Mouse (Mus musculus) stomach, embryonic 14.5 days (tissue): ENCODE data around the gene Gm28048. TPM values are rescaled to one million over a fixed set of nuclear protein-coding genes. Genes with fewer than 3 reads are reported as not detected.

Experiments used
- ATAC-seq: fragments of 200-750 bp; cut with Nextera tagmentation; 2 replicates; pipeline ENCODE4 v1.8.0; 2017; ENCODE audit warnings: low read depth, moderate TSS enrichment; ENCODE audit not compliant: insufficient number of reproducible peaks, insufficient read depth, low FRiP score
- H3K27ac ChIP-seq: fragments of 300-500 bp; sonication (generic); 2 replicates; pipeline ENCODE4 v1.5.1; 2014; ENCODE audit warnings: mild to moderate bottlenecking, low read length, moderate library complexity, mixed read lengths
- H3K27me3 ChIP-seq: fragments of 300-500 bp; sonication (generic); 2 replicates; pipeline ENCODE4 v1.6.1; 2014; ENCODE audit warnings: low read length, control low read depth, mixed read lengths; ENCODE audit not compliant: control insufficient read depth, insufficient read depth
- H3K36me3 ChIP-seq: fragments of 300-500 bp; sonication (generic); 2 replicates; pipeline ENCODE4 v1.6.1; 2014; ENCODE audit warnings: mild to moderate bottlenecking, control low read depth, low read length, moderate library complexity, mixed read lengths; ENCODE audit not compliant: control insufficient read depth, insufficient read depth
- H3K4me1 ChIP-seq: fragments of 300-500 bp; sonication (generic); 2 replicates; pipeline ENCODE4 v1.6.1; 2014; ENCODE audit warnings: low read length, control low read depth, mixed read lengths; ENCODE audit not compliant: control insufficient read depth, insufficient read depth
- H3K4me2 ChIP-seq: fragments of 300-500 bp; sonication (generic); replicated peaks from 2 replicates; pipeline ENCODE4 v1.6.1; 2014; ENCODE audit warnings: low read depth, low read length, control low read depth
- H3K4me3 ChIP-seq: fragments of 300-500 bp; sonication (generic); 2 replicates; pipeline ENCODE4 v1.5.1; 2014; ENCODE audit warnings: low read depth, low read length, control low read depth
- H3K9ac ChIP-seq: fragments of 300-500 bp; sonication (generic); replicated peaks from 2 replicates; pipeline ENCODE4 v1.6.1; 2014; ENCODE audit warnings: low read depth, mild to moderate bottlenecking, control low read depth, low read length, moderate library complexity, mixed read lengths
- H3K9me3 ChIP-seq: fragments of 300-500 bp; sonication (generic); 2 replicates; pipeline ENCODE4 v1.6.1; 2016; ENCODE audit warnings: low read depth, low read length, control low read depth; ENCODE audit not compliant: control insufficient read depth
- WGBS: fragments of 180-500 bp; shearing (Covaris S2); extraction: QIAGEN DNeasy Blood & Tissue Kit; methylation state at CpG from one replicate; pipeline ENCODE4 v1.1.7; 2014; 5-methylcytosine and 5-hydroxymethylcytosine counted together
- polyA plus RNA-seq: library from polyadenylated mRNA; unstranded; fragments of >200 nt; fragmentation: Nextera tagmentation; extraction: Ambion mirVana; gene quantifications from 2 replicates; pipeline ENCODE4 v1.2.1, GENCODE M21; 2014

Gene Gm28048
- polyA plus RNA-seq, 1 experiment from 2014 or later, result 9.2 TPM

DNA sequence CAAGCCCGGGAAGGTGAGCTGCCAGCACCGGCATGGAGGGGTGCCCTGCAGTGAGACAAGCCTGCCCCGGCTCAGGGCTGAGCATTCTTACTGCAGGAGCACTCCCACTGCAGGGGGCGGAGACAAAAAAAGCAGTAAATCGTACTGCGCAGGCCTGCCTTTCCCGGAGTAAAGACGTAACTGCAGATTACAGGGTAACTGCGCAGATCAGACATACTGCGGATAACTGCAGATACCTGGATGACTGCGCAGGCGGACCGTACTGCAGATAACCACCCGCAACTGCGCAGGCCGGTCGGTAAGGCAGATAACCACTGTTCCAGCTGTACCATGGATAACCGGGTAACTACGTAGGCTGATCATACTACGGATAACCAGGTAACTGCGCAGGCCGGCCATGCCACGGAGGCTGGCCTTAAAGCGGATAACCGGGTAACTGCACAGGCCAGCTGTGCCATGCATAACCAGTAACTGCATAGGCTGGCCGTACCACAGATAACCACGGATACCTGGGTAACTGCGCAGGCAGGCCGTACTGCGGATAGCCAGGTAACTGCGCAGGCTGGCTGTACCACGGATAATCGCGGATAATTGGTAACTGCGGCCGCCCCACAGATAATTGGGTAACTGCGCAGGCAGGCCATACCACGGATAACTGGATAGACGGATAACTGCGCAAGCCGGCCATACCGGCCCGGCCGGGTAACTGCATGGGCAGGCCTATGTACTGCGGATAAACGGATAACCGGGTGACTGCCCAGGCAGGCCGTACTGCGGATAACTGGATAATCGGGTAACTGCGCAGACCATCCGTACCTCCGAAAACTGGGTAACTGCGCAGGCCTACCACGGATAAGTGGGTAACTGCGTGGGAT is 9.8 kb downstream of the Gm28048 start, which contains the start of gene Zrsr1:
Gene Zrsr1 (plus strand): TSS at position 171 of the 875 bp plus-strand sequence.
- Histone ChIP-seq H3K27ac (no peak within 1 kb of the TSS; the same call in 1 of the 2 replicates), H3K9me3 (peaks cover 22% of the 10 kb centered on the region), H3K36me3 (peaks cover 5% of the 10 kb centered on the region; the same call in 1 of the 2 replicates), H3K4me2 (peak within 1 kb of the TSS; percentile 72), H3K27me3 (no peaks in the 10 kb centered on the region), H3K9ac (peak within 1 kb of the TSS; percentile 38), H3K4me1 (peaks cover 3% of the 10 kb centered on the region; the same call in 1 of the 2 replicates), H3K4me3 (peak within 1 kb of the TSS; percentile 52)
- 45% methylated on average over 56 of the region's 56 CpGs for WGBS
- ATAC-seq, result peak; percentile 86

DNA sequence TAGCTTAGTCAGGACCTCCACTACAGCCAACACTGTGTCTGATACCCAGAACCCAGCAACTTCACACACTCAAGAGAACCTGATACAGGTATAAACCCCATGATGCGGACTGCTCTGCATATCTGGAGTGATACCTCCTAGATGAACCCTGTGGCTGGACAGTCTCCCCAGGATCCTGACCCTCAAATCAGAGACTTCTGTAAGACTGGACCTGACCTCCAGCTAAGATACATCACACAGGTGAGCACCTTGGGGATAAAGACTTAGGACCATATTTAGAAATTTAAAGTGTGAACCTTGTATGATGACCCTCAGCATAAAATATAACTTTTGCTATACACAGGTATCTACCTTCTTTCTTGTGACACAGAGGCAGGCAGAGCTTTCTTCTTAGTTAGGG is 11.3 kb downstream of the Gm28048 start:
- Histone ChIP-seq H3K9me3 (peaks cover 28% of the 10 kb centered on the region), H3K27me3 (no peaks in the 10 kb centered on the region), H3K36me3 (no peaks in the 10 kb centered on the region), H3K4me1 (no peaks in the 10 kb centered on the region), H3K4me2 (no peak overlapping the region), H3K9ac (no peak overlapping the region), H3K27ac (no peak overlapping the region), H3K4me3 (no peak overlapping the region)
- 93% methylated on average over 1 of the region's 1 CpGs for WGBS
- no peak for ATAC-seq

DNA sequence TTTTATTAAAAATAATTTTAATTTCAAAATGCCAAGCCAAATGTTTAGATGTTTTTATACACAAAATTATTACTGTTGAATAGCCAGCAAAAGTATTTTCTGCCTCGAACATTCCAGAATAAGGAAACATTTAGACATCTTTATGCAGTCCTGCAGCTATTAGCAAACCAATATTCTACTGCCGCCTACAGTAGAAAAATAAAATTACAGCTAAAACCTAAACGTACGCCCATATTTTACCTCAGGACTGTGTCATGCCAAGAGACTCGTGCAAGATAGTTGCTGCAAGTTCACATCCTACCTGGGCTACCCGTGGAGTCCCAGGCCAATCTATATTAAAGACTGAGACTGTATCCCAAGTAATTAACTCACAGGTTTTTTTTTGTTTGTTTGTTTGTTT is 12.4 kb downstream of the Gm28048 start:
- no peak overlapping the region for H3K27ac ChIP-seq
- no peaks in the 10 kb centered on the region for H3K27me3 ChIP-seq
- 71% methylated on average over 6 of the region's 6 CpGs for whole genome bisulfite sequencing
- peaks cover 28% of the 10 kb centered on the region for H3K9me3 ChIP-seq
- ATAC-seq, result no peak
- H3K4me2 ChIP-seq, result no peak overlapping the region
- H3K4me3 ChIP-seq, result no peak overlapping the region
- H3K9ac ChIP-seq, result no peak overlapping the region
- no peaks in the 10 kb centered on the region for H3K4me1 ChIP-seq
- H3K36me3 ChIP-seq, result no peaks in the 10 kb centered on the region

DNA sequence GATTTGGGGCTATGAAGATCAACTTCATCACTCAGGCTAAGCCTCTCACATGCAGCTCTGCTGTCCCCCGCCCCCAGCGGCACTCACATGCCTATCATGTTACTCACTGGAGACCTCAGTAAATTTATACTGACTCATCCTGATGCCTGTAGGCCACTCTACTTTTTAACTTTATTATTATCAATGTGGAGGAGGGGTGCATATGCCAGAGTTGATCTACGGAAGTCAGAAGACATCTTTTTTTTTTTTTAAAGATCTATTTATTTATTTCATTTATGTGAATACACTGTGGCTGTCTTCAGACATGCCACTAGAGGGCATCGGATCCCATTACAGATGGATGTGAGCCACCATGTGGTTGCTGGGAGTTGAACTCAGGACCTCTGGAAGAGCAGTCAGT is 16.4 kb downstream of the Gm28048 start:
- H3K4me3 ChIP-seq, result no peak overlapping the region
- no peak for ATAC-seq

DNA sequence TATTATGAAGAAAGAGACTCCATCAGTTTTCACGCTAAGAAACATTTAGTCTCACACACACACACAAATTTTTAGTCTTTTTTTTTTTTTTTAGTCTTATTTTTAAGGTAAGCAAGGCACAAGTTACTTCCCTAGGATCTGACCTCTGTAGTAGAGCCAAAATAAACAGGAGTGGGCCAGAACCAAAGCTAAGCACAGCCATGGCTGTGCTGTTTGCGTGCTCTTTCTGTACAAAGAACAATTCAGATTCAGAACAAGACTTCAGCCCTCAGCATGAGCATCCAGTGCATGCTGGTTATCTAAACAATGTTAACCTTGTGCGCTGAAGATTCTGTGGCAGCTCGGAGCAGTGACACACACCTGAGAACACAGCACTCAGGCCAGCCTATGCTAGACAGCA is 17.5 kb downstream of the Gm28048 start:
- H3K27ac ChIP-seq, result no peak overlapping the region
- no peaks in the 10 kb centered on the region for H3K4me1 ChIP-seq
- WGBS, result 73% methylated on average over 4 of the region's 4 CpGs
- no peak overlapping the region for H3K4me2 ChIP-seq
- H3K9me3 ChIP-seq, result peaks cover 7% of the 10 kb centered on the region; the same call in 1 of the 2 replicates
- ATAC-seq, result no peak
- no peak overlapping the region for H3K9ac ChIP-seq
- H3K27me3 ChIP-seq, result no peaks in the 10 kb centered on the region
- no peaks in the 10 kb centered on the region for H3K36me3 ChIP-seq
- no peak overlapping the region for H3K4me3 ChIP-seq

More for the DNA sequence above, 16.4 kb downstream of the Gm28048 start:
- Histone ChIP-seq H3K9ac (no peak overlapping the region), H3K4me2 (no peak overlapping the region), H3K9me3 (peaks cover 11% of the 10 kb centered on the region; the same call in 1 of the 2 replicates), H3K4me1 (no peaks in the 10 kb centered on the region), H3K27ac (no peak overlapping the region), H3K27me3 (no peaks in the 10 kb centered on the region), H3K36me3 (no peaks in the 10 kb centered on the region)
- 71% methylated on average over 4 of the region's 4 CpGs for WGBS

DNA sequence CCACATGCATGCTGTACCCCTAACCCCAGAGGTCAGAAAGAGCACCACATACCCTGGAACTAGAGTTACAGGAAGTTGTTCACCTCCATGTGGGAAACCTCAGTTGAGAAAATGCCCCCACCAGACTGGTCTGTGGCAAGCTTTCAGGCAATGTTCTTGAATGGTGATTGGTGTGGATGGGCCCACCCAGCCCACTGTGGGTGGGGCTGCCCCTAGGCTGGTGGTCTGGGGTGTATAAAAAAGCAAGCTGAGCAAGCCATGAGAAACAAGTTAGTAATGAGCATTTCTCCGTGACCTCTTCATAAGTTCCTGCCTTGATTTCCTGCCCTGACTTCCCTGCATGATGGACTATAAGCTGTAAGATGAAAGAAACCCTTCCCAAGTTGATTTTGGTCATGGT is 19.8 kb downstream of the Gm28048 start:
- H3K4me3 ChIP-seq, result no peak overlapping the region

DNA sequence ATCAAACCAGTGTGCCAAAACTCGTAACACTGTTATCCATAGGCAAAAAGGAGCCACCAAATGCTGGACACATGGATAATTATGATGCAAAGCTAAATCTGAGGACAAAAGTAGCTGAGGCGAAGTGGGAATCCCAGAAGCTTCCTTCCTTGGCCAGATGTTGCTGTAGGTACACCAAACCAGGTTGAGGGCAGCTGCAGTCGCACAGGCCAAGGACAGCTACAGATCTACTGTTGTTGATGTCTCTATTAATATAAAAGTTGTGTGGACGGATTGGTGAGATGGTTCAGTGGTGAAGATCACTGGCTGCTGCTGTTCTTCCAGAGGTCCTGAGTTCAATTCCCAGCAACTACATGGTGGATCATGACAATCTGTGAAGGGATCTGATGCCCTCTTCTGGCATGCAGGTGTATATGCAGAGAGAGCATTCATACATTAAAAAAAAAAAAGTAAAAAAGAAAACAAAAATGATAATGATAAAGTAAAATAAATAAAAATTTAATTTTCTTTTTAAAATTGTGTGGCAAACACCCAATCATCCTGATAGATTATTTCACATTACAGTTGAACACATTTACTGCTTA is 24.0 kb downstream of the Gm28048 start:
- peaks cover 7% of the 10 kb centered on the region; the same call in 1 of the 2 replicates for H3K36me3 ChIP-seq
- H3K27ac ChIP-seq, result no peak overlapping the region
- 89% methylated on average over 4 of the region's 4 CpGs for WGBS
- no peak overlapping the region for H3K4me3 ChIP-seq
- ATAC-seq, result no peak
- H3K4me1 ChIP-seq, result no peaks in the 10 kb centered on the region
- no peak overlapping the region for H3K9ac ChIP-seq
- H3K4me2 ChIP-seq, result no peak overlapping the region
- no peaks in the 10 kb centered on the region for H3K9me3 ChIP-seq
- H3K27me3 ChIP-seq, result no peaks in the 10 kb centered on the region

More for the DNA sequence above, 19.8 kb downstream of the Gm28048 start:
- Histone ChIP-seq H3K27ac (no peak overlapping the region), H3K4me1 (no peaks in the 10 kb centered on the region), H3K9me3 (peaks cover 7% of the 10 kb centered on the region; the same call in 1 of the 2 replicates), H3K4me2 (no peak overlapping the region), H3K9ac (no peak overlapping the region), H3K27me3 (no peaks in the 10 kb centered on the region), H3K36me3 (no peaks in the 10 kb centered on the region)
- no peak for ATAC-seq
- WGBS, result 100% methylated on average over 1 of the region's 1 CpGs

DNA sequence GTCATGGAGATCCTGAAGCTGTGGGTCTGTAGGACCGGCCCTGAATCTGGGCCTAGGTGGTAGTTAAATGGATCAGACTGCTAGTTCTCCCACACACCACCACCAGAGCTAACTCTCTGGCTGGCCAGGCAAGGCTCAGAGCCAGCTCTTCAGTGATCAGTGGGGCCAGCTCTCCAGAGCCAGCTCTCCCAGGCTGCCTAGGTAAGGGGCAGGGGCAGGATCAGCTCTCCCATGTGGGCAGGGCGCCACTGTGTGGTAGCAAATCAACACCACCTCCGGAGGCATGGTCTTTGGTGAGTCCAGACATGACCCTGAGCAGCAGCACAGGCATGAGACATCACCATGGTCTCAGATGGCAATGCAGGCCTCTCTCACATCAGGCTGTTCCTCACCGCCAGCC is 25.1 kb downstream of the Gm28048 start:
- no peaks in the 10 kb centered on the region for H3K9me3 ChIP-seq
- H3K4me3 ChIP-seq, result no peak overlapping the region
- H3K4me1 ChIP-seq, result no peaks in the 10 kb centered on the region
- H3K27ac ChIP-seq, result no peak overlapping the region
- H3K36me3 ChIP-seq, result peaks cover 7% of the 10 kb centered on the region; the same call in 1 of the 2 replicates
- no peak overlapping the region for H3K4me2 ChIP-seq
- no peak overlapping the region for H3K9ac ChIP-seq
- 65% methylated on average over 4 of the region's 4 CpGs for WGBS
- no peaks in the 10 kb centered on the region for H3K27me3 ChIP-seq
- no peak for ATAC-seq
